Mouse (Mus musculus): ENCODE data around the gene Zdhhc6. TPM values are rescaled to one million over a fixed set of nuclear protein-coding genes. Genes with fewer than 3 reads are reported as not detected.

The Zdhhc6 gene
- polyA plus RNA-seq, 1 experiment = 810 TPM

DNA sequence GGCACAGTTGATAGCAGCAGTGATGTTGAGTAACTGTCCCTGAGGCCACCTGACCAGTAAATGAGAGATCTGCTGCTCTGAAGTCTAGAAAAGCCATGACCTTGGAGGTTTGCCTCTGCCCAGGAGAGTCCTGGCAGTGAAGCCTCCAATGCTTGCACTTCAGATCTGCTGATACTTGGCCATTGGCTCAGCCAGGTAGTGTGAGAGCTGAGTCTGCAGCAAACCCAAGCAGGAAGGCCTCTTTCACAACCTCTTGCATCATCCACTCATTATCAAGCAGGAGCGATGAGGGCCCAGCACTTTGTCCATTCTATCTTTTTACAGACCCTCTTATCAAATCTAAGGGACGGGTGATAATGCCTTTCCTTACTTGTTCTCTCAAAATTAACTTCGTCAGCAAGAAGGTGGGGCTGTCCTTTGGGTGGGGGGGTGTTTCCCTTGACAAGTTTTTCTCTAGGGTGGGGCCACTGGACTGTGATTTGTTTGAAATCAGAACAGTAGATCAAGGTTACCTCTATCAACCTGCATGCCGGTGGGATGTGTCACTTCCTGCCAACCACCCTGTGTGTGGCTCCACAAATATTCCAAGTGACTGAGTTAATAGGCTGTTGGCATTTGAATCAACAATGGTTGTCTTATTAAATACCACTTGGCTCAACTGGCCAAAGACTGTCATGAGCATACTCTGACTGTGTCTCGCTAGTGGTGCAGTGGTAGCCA is 58.0 kb downstream of the Zdhhc6 start:
- Histone ChIP-seq H3K4me3 (ENCODE audit: insufficient read depth, low read depth, low read length) (no peak overlapping the region), H3K4me1 (ENCODE audit: control insufficient read depth, insufficient read depth, low read length) (peaks cover 11% of the 10 kb centered on the region; the same call in 1 of the 2 replicates), H3K27ac (ENCODE audit: insufficient read depth, low read depth, low read length) (no peak overlapping the region)
- WGBS = 90% methylated on average over 5 of the region's 5 CpGs
- no peak for TF ChIP-seq CTCF (IDR thresholded peaks at IDR 0.05; ENCODE audit: insufficient read depth, low read depth, low read length)
- no peak for TF ChIP-seq POLR2A (IDR thresholded peaks at IDR 0.05; ENCODE audit: insufficient read depth, low read depth, low read length)

DNA sequence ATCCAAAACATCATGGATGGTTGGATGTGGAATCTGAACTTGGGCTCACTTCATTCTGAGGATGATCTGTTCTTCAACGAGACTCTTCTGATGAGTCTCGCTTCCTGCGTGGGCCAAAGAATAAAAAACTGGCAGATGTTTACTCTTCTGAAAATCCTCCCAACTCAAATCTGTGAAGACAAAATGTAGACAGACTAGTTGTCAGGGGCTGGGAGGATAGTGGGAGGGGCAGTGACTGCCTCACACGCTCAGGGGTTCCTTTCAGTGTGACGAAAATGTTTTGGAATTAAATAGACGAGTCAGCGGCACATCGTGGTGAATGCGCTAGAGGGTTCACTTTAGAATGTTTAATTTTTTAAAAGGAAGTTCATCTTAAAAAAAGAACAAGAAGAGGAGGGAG is 59.7 kb downstream of the Zdhhc6 start:
- H3K27ac ChIP-seq (ENCODE audit: insufficient read depth, low read depth, low read length) = no peak overlapping the region
- WGBS = 61% methylated on average over 9 of the region's 9 CpGs
- peaks cover 11% of the 10 kb centered on the region; the same call in 1 of the 2 replicates for H3K4me1 ChIP-seq (ENCODE audit: control insufficient read depth, insufficient read depth, low read length)
- H3K4me3 ChIP-seq (ENCODE audit: insufficient read depth, low read depth, low read length) = no peak overlapping the region
- TF ChIP-seq POLR2A (IDR thresholded peaks at IDR 0.05; ENCODE audit: insufficient read depth, low read depth, low read length) (no peak), CTCF (IDR thresholded peaks at IDR 0.05; ENCODE audit: insufficient read depth, low read depth, low read length) (no peak)

DNA sequence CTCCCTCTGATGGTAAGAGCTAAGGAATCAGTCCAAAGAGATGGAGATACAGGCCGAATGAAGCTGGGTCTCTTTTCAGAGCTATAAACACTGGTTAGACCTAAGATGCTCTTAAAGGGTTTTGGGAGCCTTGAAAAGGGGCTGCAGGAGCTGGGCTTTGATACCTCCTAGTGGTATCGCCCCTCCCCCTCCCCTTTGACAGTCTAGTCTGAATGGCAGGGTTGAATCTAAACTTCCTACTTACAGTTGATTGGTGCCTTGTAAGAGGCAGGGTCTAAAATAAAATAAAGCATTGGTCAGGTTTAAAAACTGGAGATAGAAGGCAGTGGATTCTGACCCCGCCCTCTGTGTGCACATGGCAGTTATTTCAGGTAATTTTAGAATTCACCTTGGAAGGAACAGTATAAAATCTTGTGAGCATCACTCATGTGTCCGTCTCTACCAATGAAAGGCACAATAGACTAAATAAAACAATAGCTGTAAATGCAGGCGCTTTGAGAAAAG is 61.3 kb downstream of the Zdhhc6 start:
- TF ChIP-seq POLR2A (IDR thresholded peaks at IDR 0.05; ENCODE audit: insufficient read depth, low read depth, low read length) (no peak), CTCF (IDR thresholded peaks at IDR 0.05; ENCODE audit: insufficient read depth, low read depth, low read length) (no peak)
- H3K4me3 ChIP-seq (ENCODE audit: insufficient read depth, low read depth, low read length) = no peak overlapping the region
- 28% methylated on average over 5 of the region's 5 CpGs for WGBS
- H3K4me1 ChIP-seq (ENCODE audit: control insufficient read depth, insufficient read depth, low read length) = peaks cover 11% of the 10 kb centered on the region; the same call in 1 of the 2 replicates
- no peak overlapping the region for H3K27ac ChIP-seq (ENCODE audit: insufficient read depth, low read depth, low read length)

DNA sequence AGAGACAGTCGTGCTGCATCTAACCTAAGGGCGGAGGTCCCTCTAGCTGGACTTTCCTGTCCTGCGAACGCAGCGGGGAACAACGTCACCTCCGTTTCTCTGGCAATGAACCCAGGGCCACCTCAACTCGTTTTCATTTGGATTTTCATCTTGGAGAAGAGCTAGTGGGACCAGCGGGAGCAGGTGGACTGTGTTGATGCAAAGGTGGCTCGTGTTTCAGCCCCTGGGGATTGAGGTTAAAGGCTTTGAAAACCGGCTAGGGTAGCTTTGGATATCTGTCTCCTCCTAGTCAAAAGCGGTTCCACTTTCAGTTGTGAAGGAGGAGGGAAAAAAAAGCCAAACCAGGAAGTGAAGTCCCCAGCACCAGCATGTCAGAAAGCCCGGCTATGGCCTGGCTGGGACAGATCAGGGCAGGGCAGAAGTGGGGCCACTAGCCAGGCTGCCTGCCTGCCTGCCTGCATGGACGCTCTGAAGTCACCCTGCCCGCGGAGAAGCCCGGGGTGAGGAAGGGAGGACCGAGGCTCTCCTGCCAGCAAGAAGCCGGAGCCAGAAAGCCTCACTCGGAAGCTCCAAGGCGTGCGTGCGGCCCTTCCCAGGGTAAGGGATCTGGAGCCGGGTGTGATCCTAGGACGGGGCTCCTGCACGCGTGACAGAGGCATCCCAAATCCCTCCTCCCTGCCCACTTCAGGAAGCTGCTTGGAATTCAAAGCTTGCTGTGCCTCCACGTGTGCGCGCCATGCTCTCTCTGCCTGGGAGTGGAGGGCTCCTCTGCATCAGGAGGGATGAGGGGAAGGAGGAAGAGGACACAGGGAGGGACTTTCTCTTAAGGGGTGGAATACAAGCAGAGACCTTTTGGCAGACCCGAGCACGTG is 62.0 kb downstream of the Zdhhc6 start:
- TF ChIP-seq CTCF (IDR thresholded peaks at IDR 0.05; ENCODE audit: insufficient read depth, low read depth, low read length) (no peak), POLR2A (IDR thresholded peaks at IDR 0.05; ENCODE audit: insufficient read depth, low read depth, low read length) (no peak)
- Histone ChIP-seq H3K4me3 (ENCODE audit: insufficient read depth, low read depth, low read length) (peak overlapping the region; percentile 68), H3K27ac (ENCODE audit: insufficient read depth, low read depth, low read length) (peak overlapping the region; percentile 49; the same call in 1 of the 2 replicates), H3K4me1 (ENCODE audit: control insufficient read depth, insufficient read depth, low read length) (peaks cover 11% of the 10 kb centered on the region; the same call in 1 of the 2 replicates)
- under 1% methylated on average over 32 of the region's 32 CpGs for WGBS

DNA sequence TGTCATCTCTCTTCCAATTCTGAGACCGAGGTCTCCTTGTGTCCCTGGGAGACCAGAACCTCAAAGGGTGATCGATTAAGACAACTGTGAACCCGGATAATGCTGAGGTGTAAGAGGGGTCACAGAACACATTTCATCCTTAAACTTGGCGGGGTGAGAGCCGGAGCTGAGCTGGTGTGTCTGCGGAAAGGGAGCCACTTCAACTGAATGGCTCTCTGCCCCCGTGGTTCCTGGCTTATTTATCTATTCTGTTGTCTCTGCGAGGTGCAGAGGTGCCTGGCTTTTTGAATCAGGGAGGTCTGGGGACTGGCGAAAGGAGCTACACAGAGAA is 62.6 kb downstream of the Zdhhc6 start:
- no peak for TF ChIP-seq POLR2A (IDR thresholded peaks at IDR 0.05; ENCODE audit: insufficient read depth, low read depth, low read length)
- no peak for TF ChIP-seq CTCF (IDR thresholded peaks at IDR 0.05; ENCODE audit: insufficient read depth, low read depth, low read length)
- WGBS = 7% methylated on average over 9 of the region's 9 CpGs
- H3K27ac ChIP-seq (ENCODE audit: insufficient read depth, low read depth, low read length) = peak overlapping the region; percentile 49; the same call in 1 of the 2 replicates
- peak overlapping the region; percentile 68 for H3K4me3 ChIP-seq (ENCODE audit: insufficient read depth, low read depth, low read length)
- peaks cover 11% of the 10 kb centered on the region; the same call in 1 of the 2 replicates for H3K4me1 ChIP-seq (ENCODE audit: control insufficient read depth, insufficient read depth, low read length)

DNA sequence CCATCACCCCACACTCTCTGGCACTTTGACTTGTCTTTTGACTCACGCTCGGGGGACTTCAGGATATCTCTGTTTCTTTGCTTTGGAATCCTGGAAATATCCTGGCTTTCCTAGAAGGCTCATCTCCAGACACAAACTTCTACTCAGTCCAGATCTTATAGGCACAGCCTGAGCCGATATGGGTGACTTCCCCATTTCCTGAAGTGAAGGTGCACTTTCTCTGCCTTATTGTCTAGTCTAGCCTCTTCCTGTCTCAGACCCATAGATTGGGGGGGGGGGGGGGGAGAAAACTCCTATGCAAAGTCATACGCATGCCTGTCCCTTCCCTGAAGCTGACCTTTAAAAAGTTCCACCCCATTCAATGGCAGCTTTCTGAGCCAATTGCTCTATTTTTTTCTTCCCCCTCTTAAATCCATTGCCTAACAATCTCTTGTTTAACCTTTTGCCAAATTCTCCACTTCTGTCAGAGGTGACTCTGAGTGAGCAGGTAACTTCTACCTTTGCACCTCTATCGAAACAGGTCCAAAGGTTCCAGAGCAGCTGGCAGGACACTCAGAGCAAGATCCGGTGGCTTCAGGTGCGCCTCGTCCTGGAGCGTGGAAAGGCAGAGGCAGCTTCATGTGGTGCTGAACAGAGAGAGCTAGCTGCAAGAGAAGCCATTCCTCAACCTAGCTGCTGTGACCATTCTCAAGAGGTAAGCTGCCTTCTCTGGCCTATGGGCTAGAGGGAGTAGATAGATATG is 64.3 kb downstream of the Zdhhc6 start, which contains the start of gene Acsl5:
Gene Acsl5 (plus strand): TSS at position 556 of the 742 bp plus-strand sequence.
- peaks cover 11% of the 10 kb centered on the region; the same call in 1 of the 2 replicates for H3K4me1 ChIP-seq (ENCODE audit: control insufficient read depth, insufficient read depth, low read length)
- H3K27ac ChIP-seq (ENCODE audit: insufficient read depth, low read depth, low read length) = no peak within 1 kb of the TSS
- no peak within 1 kb of the TSS for H3K4me3 ChIP-seq (ENCODE audit: insufficient read depth, low read depth, low read length)
- TF ChIP-seq POLR2A (IDR thresholded peaks at IDR 0.05; ENCODE audit: insufficient read depth, low read depth, low read length) (no peak), CTCF (IDR thresholded peaks at IDR 0.05; ENCODE audit: insufficient read depth, low read depth, low read length) (no peak)
- 96% methylated on average over 9 of the region's 9 CpGs for WGBS

DNA sequence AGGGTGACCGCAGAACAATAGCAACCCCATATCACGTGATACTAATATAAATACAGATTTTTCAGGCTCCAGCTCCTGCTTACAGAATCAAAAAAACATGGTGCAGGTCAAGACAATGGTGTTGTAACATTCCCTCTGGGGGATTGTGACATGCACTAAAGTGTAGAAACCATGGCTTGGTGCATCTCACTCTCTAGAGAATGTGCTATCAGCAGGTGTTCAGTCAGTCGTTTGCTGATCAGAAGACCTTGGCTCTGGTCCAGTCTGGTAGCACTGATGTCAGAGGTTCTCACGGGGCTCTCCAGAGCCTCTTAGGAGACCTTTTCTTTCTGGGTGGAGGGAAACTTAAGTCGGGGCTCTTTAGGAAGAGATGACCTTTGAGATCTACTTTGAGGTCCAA is 65.4 kb downstream of the Zdhhc6 start:
- Histone ChIP-seq H3K4me3 (ENCODE audit: insufficient read depth, low read depth, low read length) (no peak overlapping the region), H3K27ac (ENCODE audit: insufficient read depth, low read depth, low read length) (no peak overlapping the region), H3K4me1 (ENCODE audit: control insufficient read depth, insufficient read depth, low read length) (peaks cover 13% of the 10 kb centered on the region; the same call in 1 of the 2 replicates)
- WGBS = 78% methylated on average over 5 of the region's 5 CpGs
- no peak for TF ChIP-seq POLR2A (IDR thresholded peaks at IDR 0.05; ENCODE audit: insufficient read depth, low read depth, low read length)
- no peak for TF ChIP-seq CTCF (IDR thresholded peaks at IDR 0.05; ENCODE audit: insufficient read depth, low read depth, low read length)

DNA sequence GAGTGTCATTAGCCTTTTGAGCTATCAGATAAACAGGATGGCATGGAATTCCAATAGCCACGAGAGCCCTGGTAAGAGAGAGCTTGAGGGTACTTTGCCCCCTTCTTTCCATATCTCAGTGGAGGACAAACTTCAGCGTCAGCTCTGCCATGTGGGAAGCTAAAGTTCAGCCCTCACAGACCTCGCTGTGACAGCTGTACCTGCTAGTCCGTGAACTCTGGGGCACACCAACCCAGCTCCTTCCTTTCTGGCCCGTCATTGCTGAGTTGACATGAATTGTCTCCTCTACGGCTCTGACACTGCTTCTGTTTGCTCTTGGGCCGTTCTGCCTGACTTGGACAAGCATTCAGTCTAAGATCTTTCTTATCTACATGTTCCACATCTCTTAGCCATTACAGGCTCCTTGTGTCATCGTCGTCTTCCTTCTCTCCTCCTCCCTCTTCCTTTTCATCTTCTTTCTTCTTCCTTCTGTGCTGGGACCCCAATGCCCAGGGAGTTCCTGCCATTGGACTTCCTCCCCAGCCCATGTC is 67.8 kb downstream of the Zdhhc6 start:
- Histone ChIP-seq H3K4me3 (ENCODE audit: insufficient read depth, low read depth, low read length) (no peak overlapping the region), H3K4me1 (ENCODE audit: control insufficient read depth, insufficient read depth, low read length) (peaks cover 9% of the 10 kb centered on the region), H3K27ac (ENCODE audit: insufficient read depth, low read depth, low read length) (no peak overlapping the region)
- no peak for TF ChIP-seq CTCF (IDR thresholded peaks at IDR 0.05; ENCODE audit: insufficient read depth, low read depth, low read length)
- TF ChIP-seq POLR2A (IDR thresholded peaks at IDR 0.05; ENCODE audit: insufficient read depth, low read depth, low read length) = no peak
- WGBS = 82% methylated on average over 9 of the region's 9 CpGs

Measured in olfactory bulb, adult 2 months (tissue).